Mouse (Mus musculus) embryonic fibroblast, embryonic 13.5 days (primary cell): ENCODE measurements at regions not wholly inside any gene's neighbourhood (a gene's known extent, or its start where the extent isn't known, plus 50 kb on each side); places are given as distances from the start of the nearest gene placed in this dataset.

Experiments used
- CTCF ChIP-seq: IDR thresholded peaks from 2 replicates; pipeline ENCODE4 v1.5.1; 2011; ENCODE audit warnings: mild to moderate bottlenecking, control low read depth, low read length, moderate library complexity, borderline replicate concordance; ENCODE audit not compliant: insufficient read depth
- POLR2A ChIP-seq: IDR thresholded peaks from 2 replicates; pipeline ENCODE4 v1.6.1; 2011; ENCODE audit warnings: low read depth, mild to moderate bottlenecking, control low read depth, low read length, moderate library complexity

DNA sequence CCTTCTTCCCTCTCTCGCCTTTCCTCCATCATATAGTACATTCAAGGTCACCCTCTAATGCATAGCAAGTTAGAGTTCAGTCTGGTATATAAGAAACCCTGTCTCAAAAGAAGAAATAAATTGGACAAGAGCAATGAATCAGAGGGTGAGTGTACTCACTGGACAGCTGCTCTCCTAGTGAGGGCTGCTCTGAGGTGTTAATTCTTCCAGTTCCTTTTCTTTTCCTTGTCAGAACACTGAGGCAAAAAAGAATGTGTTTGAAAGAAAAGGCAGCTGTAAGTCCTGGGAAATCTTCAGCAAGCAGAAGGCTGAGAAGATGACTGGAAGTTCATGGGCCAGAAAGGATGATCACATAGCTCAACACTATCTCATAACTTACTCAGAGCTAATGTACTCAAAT is 1348.2 kb upstream of the Cdh20 start:
- no peak for TF ChIP-seq CTCF
- TF ChIP-seq POLR2A: no peak
